Comparison of ENCODE assay signal across 23 mouse cellular contexts in genomic region chrX:13413135-13413534, GRCm38 (mm10). TPM values are rescaled to one million over a fixed set of nuclear protein-coding genes. Genes with fewer than 3 reads are reported as not detected.
DNase-seq lines count a peak whose midpoint lies in the region; ATAC-seq and TF ChIP-seq lines count a peak whose summit lies in the region.
"Had no signal": no experiment of that assay in that cellular context is flagged by ENCODE, and none has a peak within 500 bp of the region (broad histone marks: within the 10 kb centered on the region; RNA-seq: fewer than 3 reads in every experiment).

No protein-coding gene starts in this region.

- H3K4me2 ChIP-seq in forebrain, embryonic 15.5 days (replicated peaks), result no peak overlapping the region
- H3K4me2 ChIP-seq in intestine, embryonic 15.5 days (replicated peaks), result no peak overlapping the region
- H3K4me2 ChIP-seq in stomach, embryonic 15.5 days, result no peak overlapping the region
- H3K4me2 ChIP-seq: heart, embryonic 11.5 days had no signal

- no peak overlapping the region for H3K4me3 ChIP-seq in forebrain, embryonic 15.5 days
- no peak overlapping the region for H3K4me3 ChIP-seq in forebrain, embryonic 10.5 days
- H3K4me3 ChIP-seq in intestine, embryonic 15.5 days (replicated peaks), result no peak overlapping the region
- no peak overlapping the region for H3K4me3 ChIP-seq in stomach, embryonic 15.5 days (replicated peaks)
- no peak overlapping the region for H3K4me3 ChIP-seq in left cerebral cortex, adult 2 months
- H3K4me3 ChIP-seq: midbrain, embryonic 10.5 days; myocyte had no signal

- ATAC-seq in forebrain, embryonic 15.5 days (replicated peaks), result peak; percentile 60
- ATAC-seq in intestine, embryonic 15.5 days, result peak; percentile 93
- ATAC-seq in stomach, embryonic 15.5 days (ENCODE audit: insufficient read depth, low FRiP score, low read depth), result peak; percentile 58; the same call in 1 of the 2 replicates
- ATAC-seq: hindbrain, embryonic 16.5 days; lung, postnatal 0 days; midbrain, embryonic 16.5 days had no signal

- no peak for TF ChIP-seq CTCF in left cerebral cortex, adult 2 months (IDR thresholded peaks at IDR 0.05)

- 46% methylated on average over 3 of the region's 3 CpGs for WGBS in forebrain, embryonic 15.5 days
- WGBS in forebrain, embryonic 10.5 days, result 76% methylated on average over 3 of the region's 3 CpGs
- 46% methylated on average over 3 of the region's 3 CpGs for WGBS in intestine, embryonic 15.5 days
- 37% methylated on average over 3 of the region's 3 CpGs for WGBS in stomach, embryonic 15.5 days

- H3K27me3 ChIP-seq in forebrain, embryonic 15.5 days, result no peaks in the 10 kb centered on the region
- peaks cover 97% of the 10 kb centered on the region for H3K27me3 ChIP-seq in forebrain, embryonic 10.5 days (ENCODE audit: poor library complexity, severe bottlenecking)
- no peaks in the 10 kb centered on the region for H3K27me3 ChIP-seq in intestine, embryonic 15.5 days (replicated peaks)
- 0 out of 2 replicates have a peak, but pooled peaks cover 4% of the 10 kb centered on the region for H3K27me3 ChIP-seq in stomach, embryonic 15.5 days (replicated peaks)

- no peaks in the 10 kb centered on the region for H3K4me1 ChIP-seq in forebrain, embryonic 15.5 days
- H3K4me1 ChIP-seq in forebrain, embryonic 10.5 days, result no peaks in the 10 kb centered on the region
- no peaks in the 10 kb centered on the region for H3K4me1 ChIP-seq in intestine, embryonic 15.5 days (replicated peaks)
- no peaks in the 10 kb centered on the region for H3K4me1 ChIP-seq in stomach, embryonic 15.5 days
- H3K4me1 ChIP-seq: midbrain, embryonic 10.5 days had no signal

- H3K9ac ChIP-seq in forebrain, embryonic 15.5 days (replicated peaks), result no peak overlapping the region
- no peak overlapping the region for H3K9ac ChIP-seq in intestine, embryonic 15.5 days
- H3K9ac ChIP-seq in stomach, embryonic 15.5 days, result no peak overlapping the region

- intact Hi-C loops in left cerebral cortex, adult 2 months (cut with DNase I), result no loop called here
- intact Hi-C loops in gastrocnemius, postnatal 14 days (cut with DNase I; ENCODE audit: low total_unique reads), result no loop called here

- no peak overlapping the region for H3K27ac ChIP-seq in forebrain, embryonic 15.5 days (replicated peaks)
- H3K27ac ChIP-seq in forebrain, embryonic 10.5 days, result no peak overlapping the region
- H3K27ac ChIP-seq in intestine, embryonic 15.5 days, result 0 out of 2 replicates have a peak overlapping the region, but pooled peaks have one; percentile 17
- no peak overlapping the region for H3K27ac ChIP-seq in stomach, embryonic 15.5 days
- no peak overlapping the region for H3K27ac ChIP-seq in left cerebral cortex, adult 2 months
- H3K27ac ChIP-seq: macrophage; midbrain, embryonic 10.5 days had no signal

- H3K9me3 ChIP-seq in forebrain, embryonic 15.5 days, result no peaks in the 10 kb centered on the region
- H3K9me3 ChIP-seq in forebrain, embryonic 10.5 days, result no peaks in the 10 kb centered on the region
- no peaks in the 10 kb centered on the region for H3K9me3 ChIP-seq in intestine, embryonic 15.5 days
- no peaks in the 10 kb centered on the region for H3K9me3 ChIP-seq in stomach, embryonic 15.5 days
- H3K9me3 ChIP-seq: midbrain, embryonic 10.5 days had no signal

- no peaks in the 10 kb centered on the region for H3K36me3 ChIP-seq in forebrain, embryonic 15.5 days
- H3K36me3 ChIP-seq in forebrain, embryonic 10.5 days (replicated peaks), result no peaks in the 10 kb centered on the region
- H3K36me3 ChIP-seq in intestine, embryonic 15.5 days, result no peaks in the 10 kb centered on the region
- no peaks in the 10 kb centered on the region for H3K36me3 ChIP-seq in stomach, embryonic 15.5 days
- H3K36me3 ChIP-seq: midbrain, embryonic 10.5 days had no signal

- DNase-seq in forebrain, embryonic 10.5 days (ENCODE audit: extremely low spot score, low spot score), result no peak
- DNase-seq in adrenal gland, adult 8-10 months, result peak; percentile 22
- no peak for DNase-seq in left cerebral cortex, adult 2 months (ENCODE audit: extremely low spot score in 1 of 2, low spot score in 2 of 2)
- no peak for DNase-seq in gastrocnemius, postnatal 14 days
- no peak for DNase-seq in MN1 (ENCODE audit: low spot score)
- DNase-seq: cerebellum, adult 9-10 months; gastrocnemius, postnatal 10 days; heart, adult 11 months; kidney, adult 18-20 months; kidney, postnatal 10 days; spleen, adult 18-20 months had no signal

RNA-seq across cellular contexts. Expression of gene Nyx, which starts 52.8 kb away (rescaled TPM):
- 0.10 and 0.13 TPM in 2 replicates for polyA plus RNA-seq in forebrain, embryonic 15.5 days (2015; fragmentation: Nextera tagmentation; extraction: Ambion mirVana)
- 0.04 and 0.06 TPM in 2 replicates for polyA plus RNA-seq in forebrain, embryonic 10.5 days (2016; fragmentation: Nextera tagmentation; extraction: Ambion mirVana)
- total RNA-seq in adrenal gland, adult 8-10 months (2022), result under 1 TPM; 0.26 to 0.40 (median 0.33) TPM
- polyA plus RNA-seq in intestine, embryonic 15.5 days (2015; fragmentation: Nextera tagmentation; extraction: Ambion mirVana), result 0.03 TPM in 1 of 2 replicates, not detected in the other
- polyA plus RNA-seq in stomach, embryonic 15.5 days (2015; fragmentation: Nextera tagmentation; extraction: Ambion mirVana), result 0.03 TPM in 2 replicates
- under 1 TPM; 0.23 to 0.66 TPM for total RNA-seq in left cerebral cortex, adult 2 months (2021)
- under 1 TPM; 0.08 to 0.13 TPM for total RNA-seq in gastrocnemius, postnatal 14 days (2021)
- total RNA-seq: liver, adult 2 months had no signal
- polyA plus RNA-seq: heart, embryonic 11.5 days; limb, embryonic 11.5 days; macrophage had no signal
